Mouse (Mus musculus): Measurements from ENCODE around the gene Tbc1d4.
A peak's percentile ranks its signal among the peaks of the same experiment; 100 is the strongest.

The Tbc1d4 gene

DNA sequence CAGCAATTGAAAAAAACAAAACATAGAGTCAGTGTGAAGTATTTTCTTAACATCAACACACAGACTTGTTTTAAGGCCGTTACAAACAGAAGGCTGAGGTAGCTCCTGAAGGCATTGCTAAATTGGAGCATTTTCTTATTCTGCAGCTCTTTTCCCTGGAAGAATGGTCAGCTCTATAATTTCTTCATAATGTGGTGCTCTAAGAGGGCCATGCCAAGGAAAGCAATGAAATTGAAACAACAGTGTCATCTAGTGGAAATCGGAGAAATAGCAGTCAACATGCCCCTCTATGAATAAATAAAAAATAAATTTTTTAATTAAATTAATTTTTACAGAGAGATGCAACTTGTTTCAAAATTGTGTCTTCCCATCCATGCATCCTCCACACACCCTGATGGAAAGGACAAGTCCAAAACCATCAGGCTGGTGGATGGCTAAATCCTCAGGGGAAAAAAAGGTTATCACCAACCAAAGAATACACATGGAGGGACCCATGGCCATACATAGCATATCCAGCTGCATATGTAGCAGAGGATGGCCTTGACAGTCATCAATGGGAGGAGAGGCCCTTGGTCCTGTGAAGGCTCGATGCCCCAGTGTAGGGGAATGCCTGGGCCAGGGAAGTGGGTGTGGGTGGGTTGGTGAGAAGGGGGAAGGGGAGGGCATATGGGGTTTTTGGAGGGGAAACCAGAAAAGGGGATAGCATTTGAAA, 180.0 kb downstream of the Tbc1d4 start:
- peak; percentile 33 for DNase-seq (ENCODE audit: extremely low spot score)

GRCm38 (mm10) chr14:101417679-101418078, 191.3 kb downstream of the Tbc1d4 start:
- DNase-seq (ENCODE audit: extremely low spot score) = no peak
